24 mouse cellular contexts compared by ENCODE assay signal in the genomic region with DNA sequence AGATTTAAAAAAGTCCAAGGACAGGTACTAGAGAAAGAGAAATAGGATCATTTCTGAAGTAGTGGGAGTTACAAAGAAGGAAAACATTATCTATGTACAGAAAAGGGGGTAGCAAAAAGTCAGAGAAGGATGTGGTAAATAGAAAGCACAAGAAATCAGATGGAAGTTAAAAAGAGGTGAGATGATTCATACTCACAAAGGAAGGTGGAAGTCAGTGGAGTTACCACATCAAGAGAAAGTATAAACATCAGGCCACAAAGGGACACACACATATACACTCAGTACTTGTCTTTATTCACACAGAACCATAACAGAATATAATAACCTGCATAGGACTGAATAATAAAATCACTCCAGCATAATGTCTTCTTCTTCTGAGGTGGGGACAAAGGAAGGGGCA. TPM values are rescaled to one million over a fixed set of nuclear protein-coding genes. Genes with fewer than 3 reads are reported as not detected.
DNase-seq lines count a peak whose midpoint lies in the region; ATAC-seq lines count a peak whose summit lies in the region.
"Had no signal": no experiment of that assay in that cellular context is flagged by ENCODE, and none has a peak within 500 bp of the region (broad histone marks: within the 10 kb centered on the region; RNA-seq: fewer than 3 reads in every experiment).

No protein-coding gene starts in this region.

- ATAC-seq in midbrain, embryonic 11.5 days (ENCODE audit: low FRiP score) = no peak
- no peak for ATAC-seq in midbrain, embryonic 13.5 days
- ATAC-seq in inflammation-experienced regulatory T-cells, adult 6 months = peak; percentile 44
- ATAC-seq: forebrain, postnatal 0 days had no signal

- H3K9ac ChIP-seq in midbrain, embryonic 11.5 days (ENCODE audit: low read length) = no peak overlapping the region
- H3K9ac ChIP-seq in midbrain, embryonic 13.5 days (replicated peaks) = no peak overlapping the region
- H3K9ac ChIP-seq: embryonic facial prominence, embryonic 12.5 days; forebrain, embryonic 12.5 days; forebrain, postnatal 0 days; heart, embryonic 12.5 days; hindbrain, embryonic 15.5 days had no signal

- no peak overlapping the region for H3K4me2 ChIP-seq in midbrain, embryonic 11.5 days
- H3K4me2 ChIP-seq in midbrain, embryonic 13.5 days (replicated peaks) = no peak overlapping the region
- H3K4me2 ChIP-seq: embryonic facial prominence, embryonic 12.5 days; forebrain, embryonic 12.5 days; heart, embryonic 12.5 days; hindbrain, embryonic 15.5 days had no signal

- intact Hi-C loops in heart, postnatal 14 days (cut with DNase I) = no loop called here

- H3K4me3 ChIP-seq in midbrain, embryonic 11.5 days (ENCODE audit: low read depth, low read length) = no peak overlapping the region
- no peak overlapping the region for H3K4me3 ChIP-seq in midbrain, embryonic 13.5 days (replicated peaks)
- H3K4me3 ChIP-seq: embryonic facial prominence, embryonic 12.5 days; forebrain, embryonic 12.5 days; heart, adult 2 months; heart, embryonic 12.5 days; hindbrain, embryonic 15.5 days had no signal

- H3K27ac ChIP-seq in midbrain, embryonic 11.5 days (ENCODE audit: low read depth, low read length) = no peak overlapping the region
- H3K27ac ChIP-seq in midbrain, embryonic 13.5 days = no peak overlapping the region
- H3K27ac ChIP-seq: embryonic facial prominence, embryonic 12.5 days; heart, adult 2 months; hindbrain, embryonic 15.5 days had no signal

- H3K4me1 ChIP-seq in midbrain, embryonic 11.5 days (ENCODE audit: control insufficient read depth, insufficient read depth, low read length) = no peaks in the 10 kb centered on the region; the same call in 1 of the 2 replicates
- no peaks in the 10 kb centered on the region for H3K4me1 ChIP-seq in midbrain, embryonic 13.5 days (replicated peaks)
- H3K4me1 ChIP-seq: embryonic facial prominence, embryonic 12.5 days; heart, embryonic 12.5 days; hindbrain, embryonic 15.5 days had no signal

- peak; percentile 10 for DNase-seq in midbrain, embryonic 11.5 days (ENCODE audit: low spot score, missing footprints)
- peak; percentile 18 to 36 for DNase-seq in CD8-positive naive resting alpha-beta T cell, adult 2 months (ENCODE audit: low read depth in 2 of 2, low spot score in 2 of 2)
- DNase-seq in spleen, postnatal 36 days (ENCODE audit: low spot score in 2 of 2) = no peak
- DNase-seq in heart, postnatal 14 days = no peak
- no peak for DNase-seq in kidney, postnatal 36 days
- DNase-seq: adrenal gland, postnatal 10 days; cerebellum, adult 11 months; cerebellum, adult 9-10 months; cerebellum, postnatal 25 days; forebrain, postnatal 0 days; gastrocnemius, postnatal 14 days; heart, adult 2 months; heart, postnatal 36 days had no signal

- H3K27me3 ChIP-seq in midbrain, embryonic 11.5 days (ENCODE audit: control insufficient read depth, insufficient read depth, low read length) = no peaks in the 10 kb centered on the region
- no peaks in the 10 kb centered on the region for H3K27me3 ChIP-seq in midbrain, embryonic 13.5 days
- H3K27me3 ChIP-seq: embryonic facial prominence, embryonic 12.5 days; forebrain, embryonic 12.5 days; heart, embryonic 12.5 days; hindbrain, embryonic 15.5 days had no signal

- no peaks in the 10 kb centered on the region for H3K9me3 ChIP-seq in midbrain, embryonic 11.5 days (ENCODE audit: control insufficient read depth, low read length)
- no peaks in the 10 kb centered on the region for H3K9me3 ChIP-seq in midbrain, embryonic 13.5 days
- H3K9me3 ChIP-seq: embryonic facial prominence, embryonic 12.5 days; forebrain, embryonic 12.5 days; heart, embryonic 12.5 days; hindbrain, embryonic 15.5 days had no signal

- no peaks in the 10 kb centered on the region for H3K36me3 ChIP-seq in midbrain, embryonic 11.5 days (ENCODE audit: control insufficient read depth, insufficient read depth, low read length)
- no peaks in the 10 kb centered on the region for H3K36me3 ChIP-seq in midbrain, embryonic 13.5 days
- H3K36me3 ChIP-seq: embryonic facial prominence, embryonic 12.5 days; forebrain, embryonic 12.5 days; heart, embryonic 12.5 days; hindbrain, embryonic 15.5 days had no signal

RNA-seq across cellular contexts. Expression of a gene that starts 4.9 kb away (rescaled TPM):
- polyA plus RNA-seq in midbrain, embryonic 11.5 days (2014; fragmentation: Nextera tagmentation; extraction: Ambion mirVana) = 195 and 210 TPM in 2 replicates
- polyA plus RNA-seq in midbrain, embryonic 13.5 days (2015; fragmentation: Nextera tagmentation; extraction: Ambion mirVana) = 48.1 and 50.9 TPM in 2 replicates
- 100 to 1,000 TPM in 1 of 3 experiments, 10 to 100 TPM in 2; 42.6 to 127 (median 54.3) TPM for polyA plus RNA-seq in inflammation-experienced regulatory T-cells, adult 6 months (2017; shearing (Covaris generic))
- total RNA-seq in heart, postnatal 14 days (2021) = 10 to 100 TPM in 1 of 2 experiments, 1 to 10 TPM in 1; 6.6 to 11.4 TPM

RNA-seq across cellular contexts. Expression of a gene that starts 34.6 kb away (rescaled TPM):
- 0.14 TPM in 1 of 2 replicates, not detected in the other for polyA plus RNA-seq in midbrain, embryonic 11.5 days (2014; fragmentation: Nextera tagmentation; extraction: Ambion mirVana)
- 0.30 TPM in 1 of 2 replicates, not detected in the other for polyA plus RNA-seq in midbrain, embryonic 13.5 days (2015; fragmentation: Nextera tagmentation; extraction: Ambion mirVana)
- 1 to 10 TPM in 1 of 3 experiments, under 1 TPM in 1, not detected in 1; 0.80 to 1.2 TPM for polyA plus RNA-seq in inflammation-experienced regulatory T-cells, adult 6 months (2017; shearing (Covaris generic))
- total RNA-seq in heart, postnatal 14 days (2021) = not detected
- total RNA-seq: adrenal gland, postnatal 10 days; forebrain, postnatal 0 days; gastrocnemius, adult 18-20 months; gastrocnemius, postnatal 14 days; heart, adult 2 months; heart, postnatal 36 days had no signal
- polyA plus RNA-seq: cortical plate, adult 2 months; forebrain, postnatal 0 days; gonadal fat pad, adult 2 months; heart, adult 2 months; heart, embryonic 12.5 days; hindbrain, embryonic 11.5 days; hindbrain, embryonic 15.5 days; intestine, embryonic 14.5 days had no signal

Comparison
In these comparisons a context has a peak if more than half of its experiments do, and no peak if none do; other contexts are left out.
1. DNase-seq: peak in midbrain, embryonic 11.5 days (single experiment) and CD8-positive naive resting alpha-beta T cell, adult 2 months (2 of 2); none in spleen, postnatal 36 days (0 of 2), heart, postnatal 14 days (0 of 2) and kidney, postnatal 36 days (0 of 2).